Mouse (Mus musculus) monocyte, adult 2 months (primary cell): ENCODE measurements around the gene Ccdc6.
A peak's percentile ranks its signal among the peaks of the same experiment; 100 is the strongest.

Experiments used
- DNase-seq, 2 experiments: peaks; one replicate each; pipeline ENCODE4 v3.0.0; 2022; ENCODE audit warnings: low spot score in 2 of 2, low read depth in 1 of 2

Gene Ccdc6

GRCm38 (mm10) chr10:70093782-70094181, 3.1 kb upstream of the Ccdc6 start:
- no peak for DNase-seq

GRCm38 (mm10) chr10:70095031-70095470, 1.9 kb upstream of the Ccdc6 start:
- DNase-seq: peak in 1 of 2 experiments; percentile 27

- no peak for DNase-seq
Measured at GRCm38 (mm10) chr10:70095506-70096270, 1.2 kb upstream of the Ccdc6 start.

GRCm38 (mm10) chr10:70097291-70097901, 475 bp downstream of the Ccdc6 start:
- peak in 1 of 2 experiments; percentile 3 for DNase-seq

- DNase-seq: no peak
Measured at GRCm38 (mm10) chr10:70097911-70098569, 1.1 kb downstream of the Ccdc6 start.

- no peak for DNase-seq
Measured at GRCm38 (mm10) chr10:70098626-70099025, 1.7 kb downstream of the Ccdc6 start.

- DNase-seq: no peak
Measured at GRCm38 (mm10) chr10:70099052-70099451, 2.1 kb downstream of the Ccdc6 start.

GRCm38 (mm10) chr10:70102086-70102485, 5.2 kb downstream of the Ccdc6 start:
- no peak for DNase-seq

- no peak for DNase-seq
Measured at GRCm38 (mm10) chr10:70108016-70108415, 11.1 kb downstream of the Ccdc6 start.

- DNase-seq: no peak
Measured at GRCm38 (mm10) chr10:70109974-70110373, 13.1 kb downstream of the Ccdc6 start.

GRCm38 (mm10) chr10:70110815-70111214, 13.9 kb downstream of the Ccdc6 start:
- DNase-seq: no peak

GRCm38 (mm10) chr10:70111643-70112042, 14.7 kb downstream of the Ccdc6 start:
- DNase-seq: no peak

GRCm38 (mm10) chr10:70114048-70114635, 17.2 kb downstream of the Ccdc6 start:
- DNase-seq: no peak

- DNase-seq: no peak
Measured at GRCm38 (mm10) chr10:70116454-70116853, 19.5 kb downstream of the Ccdc6 start.

- DNase-seq: no peak
Measured at GRCm38 (mm10) chr10:70119451-70119850, 22.5 kb downstream of the Ccdc6 start.

GRCm38 (mm10) chr10:70119851-70120370, 23.0 kb downstream of the Ccdc6 start:
- DNase-seq: no peak

- no peak for DNase-seq
Measured at GRCm38 (mm10) chr10:70120671-70121405, 23.9 kb downstream of the Ccdc6 start.

GRCm38 (mm10) chr10:70121406-70121695, 24.4 kb downstream of the Ccdc6 start:
- no peak for DNase-seq

- no peak for DNase-seq
Measured at GRCm38 (mm10) chr10:70123454-70123853, 26.5 kb downstream of the Ccdc6 start.

- no peak for DNase-seq
Measured at GRCm38 (mm10) chr10:70125491-70125890, 28.6 kb downstream of the Ccdc6 start.

- DNase-seq: no peak
Measured at GRCm38 (mm10) chr10:70127273-70127672, 30.4 kb downstream of the Ccdc6 start.
